Mouse (Mus musculus): ENCODE measurements at regions not wholly inside any gene's neighbourhood (a gene's known extent, or its start where the extent isn't known, plus 50 kb on each side); places are given as distances from the start of the nearest gene placed in this dataset.

- TF ChIP-seq POLR2A (IDR thresholded peaks at IDR 0.05; ENCODE audit: low read depth, low read length): no peak
- TF ChIP-seq CTCF (conservative IDR thresholded peaks at IDR 0.05; ENCODE audit: insufficient read depth, insufficient read length, low read depth, low read length): no peak
Measured at GRCm38 (mm10) chr8:34535434-34535833, 423.9 kb upstream of the Gm10131 start.
